Mouse (Mus musculus) urinary bladder, adult 2 months (tissue): Measurements from ENCODE around the gene Tmem35b. TPM values are rescaled to one million over a fixed set of nuclear protein-coding genes. Genes with fewer than 3 reads are reported as not detected.

Source experiments
- DNase-seq: peaks from one replicate; pipeline ENCODE4 v3.0.0; 2022; ENCODE audit warnings: low spot score
- polyA plus RNA-seq: library from polyadenylated mRNA; depleted of rRNA; stranded (reverse); fragments of >200 nt; gene quantifications from 2 replicates; pipeline ENCODE4 v1.2.3, GENCODE M21; 2012; rRNA removed

Gene Tmem35b
- polyA plus RNA-seq, 1 experiment = 29.8 TPM

DNA sequence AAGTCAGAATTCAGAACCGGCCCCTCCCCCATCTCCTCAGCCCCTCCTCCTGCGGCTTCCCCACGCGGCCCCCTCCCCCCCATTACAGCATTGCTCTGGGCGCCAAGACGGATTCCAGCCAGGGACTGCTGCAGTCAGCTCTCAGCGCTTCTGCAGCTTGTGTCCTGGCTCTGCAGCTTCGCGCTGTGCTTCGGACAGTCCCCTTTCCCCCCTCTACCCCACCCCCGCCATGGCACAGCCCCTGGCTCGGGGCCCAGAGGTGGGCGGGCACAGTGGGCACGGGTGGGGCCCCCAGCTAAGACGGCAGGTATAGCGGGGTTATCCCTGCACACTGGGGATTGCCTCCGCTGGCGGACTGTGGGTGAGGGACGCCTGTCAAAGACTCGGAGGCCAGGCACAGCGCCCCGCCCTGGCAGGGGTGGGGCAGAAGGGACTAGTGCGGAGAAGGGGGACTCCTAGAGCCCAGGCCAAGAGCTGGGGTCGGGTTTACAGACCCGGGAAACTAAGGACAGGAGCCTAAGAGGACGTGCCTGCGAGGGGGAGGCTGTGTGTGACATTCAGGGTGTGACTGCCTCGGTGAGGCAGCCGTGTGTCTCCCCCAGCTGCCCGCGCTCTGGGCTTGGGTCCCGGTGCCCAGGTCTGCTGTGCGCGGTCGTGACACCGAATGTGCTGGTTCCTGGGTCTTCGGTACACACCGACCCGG lies 44.9 kb downstream of the Tmem35b start:
- DNase-seq = peak; percentile 28

DNA sequence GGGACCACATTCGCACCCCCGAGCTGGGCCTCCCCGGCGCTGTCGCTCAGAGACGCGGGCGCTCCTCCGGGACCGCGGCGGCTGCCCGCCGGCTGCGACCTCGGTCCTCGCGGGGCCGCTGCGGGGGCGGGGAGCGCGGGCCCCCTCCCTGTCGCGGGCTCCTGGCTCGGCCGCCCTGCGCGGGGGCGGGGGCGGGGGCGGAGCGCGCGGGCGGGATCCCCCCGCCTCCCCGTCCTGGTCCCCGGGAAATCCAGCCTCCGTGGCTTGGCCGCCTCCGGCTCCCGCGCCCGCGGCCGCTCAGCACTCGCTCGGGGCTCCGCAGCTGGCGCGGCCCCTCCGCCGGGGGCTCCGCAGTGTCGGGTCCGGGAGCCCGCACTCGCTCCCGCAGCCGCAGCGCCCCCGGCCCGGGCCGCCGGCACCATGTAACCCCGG lies 45.4 kb downstream of the Tmem35b start, which contains the start of gene Dlgap3:
Dlgap3 (plus strand) TSS at position 291 of the 432 bp plus-strand sequence.
- no peak for DNase-seq

DNA sequence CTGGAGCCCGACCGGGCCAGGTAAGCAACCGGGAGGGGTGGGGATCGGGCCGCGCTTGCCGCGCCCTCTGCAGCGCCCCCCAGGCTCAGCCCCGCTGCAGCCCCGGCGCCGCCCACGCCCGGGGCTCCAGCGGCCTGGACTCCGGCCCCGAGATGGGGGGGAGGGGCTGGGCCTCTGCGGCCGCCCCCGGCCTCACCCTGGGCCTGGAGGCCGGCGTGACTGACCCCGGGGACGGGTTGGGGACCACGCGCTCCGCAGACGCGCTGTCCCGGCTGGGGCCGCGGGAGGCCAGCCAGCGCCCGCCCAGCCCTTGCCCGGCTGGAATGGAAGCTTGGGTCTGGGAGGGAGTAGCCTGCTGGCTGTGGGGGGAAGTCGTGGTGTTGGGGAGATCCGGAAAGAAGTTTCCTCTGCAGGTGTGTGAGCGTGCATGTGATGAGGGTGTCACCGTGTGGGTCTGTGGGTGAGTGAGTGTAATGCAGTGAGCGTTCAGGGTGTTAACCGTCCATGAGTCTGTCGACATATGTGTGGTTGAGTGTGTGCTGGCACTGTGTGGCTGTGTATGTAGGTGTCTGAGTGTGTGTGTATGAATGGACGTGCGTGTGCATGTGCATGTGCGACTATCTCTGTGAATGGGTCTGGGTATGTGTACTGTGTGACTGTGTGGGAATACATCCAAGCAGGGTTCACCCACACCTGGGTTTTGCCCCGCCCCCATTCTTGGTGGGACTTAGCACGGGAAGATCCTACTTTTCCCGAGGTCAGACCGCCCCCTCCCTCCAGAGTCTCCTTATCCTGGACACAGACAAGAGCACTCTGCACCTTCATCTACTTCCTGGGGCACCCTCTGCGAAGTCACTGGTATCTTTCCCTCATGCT lies 46.1 kb downstream of the Tmem35b start:
- no peak for DNase-seq

DNA sequence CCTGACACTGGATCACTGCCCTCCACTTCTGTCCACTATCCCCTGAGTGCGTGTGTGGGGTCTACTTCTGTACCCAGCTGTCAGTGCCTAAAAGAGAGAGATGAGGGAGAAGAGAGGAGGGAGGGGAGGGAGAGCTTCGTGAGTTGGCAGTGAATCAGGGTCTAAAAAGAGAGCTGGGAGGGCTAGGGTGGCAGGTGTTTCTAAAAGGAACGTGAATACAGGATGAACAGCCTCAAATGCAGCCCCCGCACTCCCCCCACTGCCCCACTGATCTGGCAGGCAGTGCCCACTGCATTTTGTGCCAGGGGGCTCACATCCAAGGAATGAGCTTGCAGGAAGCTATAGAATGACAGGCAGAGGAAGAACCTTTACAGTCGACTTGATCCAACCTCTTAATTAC lies 47.4 kb downstream of the Tmem35b start:
- DNase-seq = no peak

DNA sequence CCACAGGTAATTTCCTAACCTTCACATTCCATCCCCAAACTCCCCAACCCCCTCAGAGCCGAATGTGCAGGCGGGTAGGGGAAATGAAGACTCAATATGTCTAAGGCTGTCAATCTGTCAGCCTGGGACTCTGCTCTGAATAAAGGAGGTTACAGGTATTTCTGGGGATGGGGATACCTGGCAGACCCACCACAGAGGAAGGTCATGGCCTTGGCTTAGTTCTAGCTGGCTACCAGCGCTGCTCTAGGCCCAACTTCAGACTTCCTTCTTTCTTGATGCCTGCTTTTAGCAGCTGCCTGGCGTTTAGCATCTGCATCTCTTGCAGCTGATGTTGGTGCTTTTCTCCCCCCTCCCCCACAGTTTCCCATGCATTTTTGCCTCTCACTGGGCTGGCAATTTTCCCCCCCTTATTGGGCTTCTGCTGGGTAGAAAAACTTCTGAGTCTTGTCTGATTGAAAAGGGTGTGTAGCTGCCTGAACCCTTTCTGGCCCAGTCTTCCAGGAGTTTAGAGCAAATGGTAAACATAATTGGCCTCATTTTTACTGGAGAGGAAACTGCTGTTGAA lies 47.9 kb downstream of the Tmem35b start:
- DNase-seq = no peak

DNA sequence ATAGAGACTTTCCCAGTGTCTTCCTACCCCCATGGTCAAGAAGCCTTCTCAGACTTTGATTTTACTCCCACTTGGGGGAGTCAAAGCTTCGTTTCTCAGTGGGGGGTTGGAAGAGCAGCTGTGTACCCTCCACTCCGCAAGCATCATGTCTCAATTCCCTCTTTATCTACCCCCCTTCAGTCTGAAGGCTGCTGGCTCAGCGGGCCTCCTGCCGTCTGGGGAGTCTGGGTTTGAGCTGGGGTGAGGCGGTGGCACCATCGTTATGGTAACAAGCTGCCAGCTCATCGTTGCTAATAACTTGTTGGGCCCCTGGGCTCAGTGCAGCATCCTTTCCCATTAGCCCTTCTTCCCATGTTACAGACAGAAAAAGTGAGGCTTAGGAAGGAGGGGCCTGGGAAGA lies 48.6 kb downstream of the Tmem35b start:
- DNase-seq = no peak

DNA sequence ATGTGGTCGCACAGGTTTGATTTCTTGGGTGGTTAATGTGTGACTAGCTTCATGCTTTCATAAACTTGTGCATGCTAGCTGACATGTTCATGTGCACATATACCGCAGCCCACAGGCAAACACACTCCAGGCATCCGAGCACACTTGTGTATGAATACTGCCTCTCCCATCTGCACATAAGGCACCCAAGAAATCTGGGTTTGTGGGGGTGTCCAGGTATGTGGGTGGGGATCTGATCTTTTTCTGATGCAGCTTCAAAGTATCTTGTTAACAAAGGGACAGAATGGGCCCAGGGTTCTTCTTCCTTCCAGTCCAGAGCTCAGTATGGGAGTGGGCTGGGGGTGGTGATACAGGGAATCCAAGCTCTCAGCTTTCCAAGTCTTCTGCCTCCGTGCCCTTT lies 49.1 kb downstream of the Tmem35b start:
- DNase-seq = no peak

DNA sequence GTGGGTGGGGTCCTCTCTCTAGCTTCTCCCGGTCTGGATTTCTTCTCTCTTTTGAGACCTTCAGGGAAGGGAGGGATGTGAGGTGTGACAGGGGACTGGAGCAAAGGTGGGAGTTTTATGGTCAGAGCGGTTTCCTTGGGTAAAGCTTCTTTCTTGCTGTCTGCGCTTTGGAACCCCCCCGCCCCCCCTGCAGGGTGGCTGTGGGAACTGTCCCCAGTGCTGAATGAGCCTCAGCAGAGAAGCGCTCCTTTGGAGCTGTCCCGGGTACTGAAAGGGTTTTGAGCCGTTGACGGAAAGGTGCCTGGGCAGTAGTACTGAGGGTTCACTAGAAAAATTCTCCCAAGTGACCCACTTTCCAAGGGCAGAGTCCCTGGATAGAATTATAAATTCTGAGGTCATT lies 50.0 kb downstream of the Tmem35b start:
- no peak for DNase-seq

DNA sequence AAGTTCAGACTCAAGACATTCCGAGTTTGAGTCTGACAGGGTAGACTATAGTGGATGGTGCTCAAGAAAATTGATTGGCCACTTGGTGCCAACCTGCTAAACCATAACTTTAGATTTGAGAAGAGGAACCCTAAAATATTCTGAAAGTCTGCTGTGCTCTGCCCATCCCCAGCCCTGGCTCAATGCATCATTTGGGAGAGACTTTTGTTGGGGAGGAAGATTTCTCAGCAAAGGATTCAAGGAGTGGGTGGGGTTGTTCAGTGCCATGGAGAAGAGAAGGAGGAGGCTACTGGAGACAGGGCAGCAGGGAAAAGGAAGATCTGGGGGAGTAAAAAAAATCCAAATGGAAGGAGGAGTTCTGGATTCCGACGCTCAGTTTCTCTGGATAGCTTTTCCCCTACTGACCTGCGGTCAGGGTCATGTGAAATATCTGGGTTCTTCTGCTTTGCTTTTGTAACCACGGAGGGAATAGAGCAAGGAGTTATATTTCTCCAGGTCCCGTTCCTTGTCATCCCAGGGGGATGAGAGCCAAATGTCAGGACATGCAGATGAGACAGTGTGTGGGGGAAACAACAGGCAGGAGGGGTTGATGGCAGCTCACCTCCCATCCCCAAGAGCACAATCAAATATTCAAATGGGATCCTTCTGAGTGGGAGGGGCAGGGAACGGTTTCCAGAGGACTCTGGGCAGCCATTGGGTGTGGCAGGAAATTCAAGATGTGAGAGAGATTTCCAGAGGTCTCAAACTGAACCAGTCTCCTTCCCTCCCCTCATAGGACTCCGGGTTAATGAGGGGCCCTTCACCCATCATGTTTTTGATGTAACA lies 50.8 kb downstream of the Tmem35b start:
- no peak for DNase-seq

DNA sequence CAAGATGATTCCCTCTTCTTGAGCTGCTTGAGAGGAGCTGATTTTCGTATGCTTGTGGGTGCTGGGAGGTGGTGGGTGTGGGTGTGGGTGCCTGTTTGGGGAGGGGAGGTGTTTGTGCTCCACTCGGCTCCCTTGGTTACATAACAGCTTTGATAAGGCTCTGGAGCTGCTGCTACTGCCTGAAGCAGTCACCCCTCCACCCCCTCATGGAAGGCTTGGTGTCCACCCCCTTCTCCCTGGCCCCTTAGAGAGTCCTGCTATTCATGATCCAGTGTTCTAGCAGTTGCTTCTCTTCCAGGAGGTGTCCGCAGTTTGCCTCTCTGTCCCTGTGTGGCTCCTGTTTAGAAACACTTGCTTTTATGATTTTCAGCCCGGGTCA lies 51.4 kb downstream of the Tmem35b start:
- no peak for DNase-seq

DNA sequence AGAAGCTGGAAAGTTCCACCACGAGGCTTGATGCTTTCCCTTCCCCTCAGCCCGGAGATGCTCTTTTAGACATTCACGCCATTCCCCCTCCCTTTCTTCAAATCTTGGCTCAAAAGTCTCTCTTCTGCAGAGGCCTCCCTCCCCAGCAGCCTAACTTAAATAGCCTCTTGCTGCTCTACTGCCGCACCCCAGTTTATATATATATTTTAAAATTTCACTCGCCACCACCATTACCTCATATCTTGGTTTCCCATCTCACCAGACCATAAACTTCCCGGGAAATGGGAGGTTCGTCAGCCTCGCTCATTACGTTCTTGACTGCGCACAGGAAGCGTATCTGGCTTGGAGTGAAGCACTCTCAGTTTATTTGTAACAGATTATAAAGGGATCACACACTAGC lies 54.5 kb downstream of the Tmem35b start:
- DNase-seq = no peak

DNA sequence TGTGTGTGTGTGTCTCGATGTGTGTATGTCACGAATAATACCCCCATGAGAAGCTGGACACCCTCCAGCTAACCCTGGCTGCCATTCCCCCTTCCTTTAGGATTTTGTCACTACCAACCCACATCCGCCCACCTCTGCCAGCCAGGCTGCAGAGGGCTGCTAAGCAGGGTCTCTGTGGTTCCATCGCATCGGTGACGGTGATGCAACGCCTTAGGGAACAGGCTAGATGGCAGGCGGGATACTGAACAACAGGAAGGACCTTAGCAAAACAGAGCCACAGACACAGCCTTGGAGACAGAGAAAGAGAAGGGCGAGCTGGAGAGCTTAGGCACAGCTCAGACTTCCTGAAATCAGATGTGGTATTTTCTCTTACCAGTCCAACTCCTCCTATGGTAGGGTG lies 55.2 kb downstream of the Tmem35b start:
- no peak for DNase-seq

Other genes starting within 250 kb of the Tmem35b start
- gene Zmym4, start 155.6 kb upstream of the Tmem35b start, polyA plus RNA-seq = 12.3 and 15.3 TPM in 2 replicates
- 52.3 and 88.8 TPM in 2 replicates for gene Sfpq, start 102.4 kb upstream of the Tmem35b start, polyA plus RNA-seq
- 4.9 and 5.0 TPM in 2 replicates for gene Zmym1, start 62.5 kb upstream of the Tmem35b start, polyA plus RNA-seq
- gene Zmym6, start 46.3 kb upstream of the Tmem35b start, polyA plus RNA-seq = 22.5 and 27.3 TPM in 2 replicates
- 0.16 and 0.18 TPM in 2 replicates for gene Dlgap3, start 45.5 kb downstream of the Tmem35b start, polyA plus RNA-seq
- gene Smim12, start 120.1 kb downstream of the Tmem35b start, polyA plus RNA-seq = 49.8 and 54.0 TPM in 2 replicates
- gene Gja4, start 190.3 kb downstream of the Tmem35b start, polyA plus RNA-seq = 18.5 and 18.6 TPM in 2 replicates
- gene Gjb3, start 207.2 kb downstream of the Tmem35b start, polyA plus RNA-seq = 10.3 and 13.2 TPM in 2 replicates
- 0.16 and 0.21 TPM in 2 replicates for gene Gjb4, start 230.4 kb downstream of the Tmem35b start, polyA plus RNA-seq
- gene Gjb5, start 234.5 kb downstream of the Tmem35b start, polyA plus RNA-seq = 3.8 and 4.8 TPM in 2 replicates